Mouse (Mus musculus) adrenal gland, adult 8-10 months (tissue): ENCODE measurements around the gene Lamtor1. TPM values are rescaled to one million over a fixed set of nuclear protein-coding genes. Genes with fewer than 3 reads are reported as not detected.
A peak's percentile ranks its signal among the peaks of the same experiment; 100 is the strongest.

Experiments used
- DNase-seq: peaks from one replicate; pipeline ENCODE4 v3.0.0; 2022
- total RNA-seq, 4 experiments: library from RNA; stranded (reverse); gene quantifications; 2 replicates each; pipeline ENCODE4 v1.2.4; 2022

Gene Lamtor1
- total RNA-seq = 100 to 1,000 TPM in 3 of 4 experiments, 10 to 100 TPM in 1; 92.8 to 107 (median 104) TPM

GRCm38 (mm10) chr7:101905561-101906286, at the start of gene Lamtor1:
Lamtor1 (plus strand) TSS chr7:101905904.
- DNase-seq = peak; percentile 100

- no peak for DNase-seq
These were observed 48.6 kb upstream of the Lamtor1 start, which contains the start of gene Folr2 for GRCm38 (mm10) chr7:101857094-101857493. Folr2 (minus strand) TSS chr7:101857194.

GRCm38 (mm10) chr7:101858362-101858761, 47.3 kb upstream of the Lamtor1 start:
- no peak for DNase-seq

- DNase-seq = no peak
These were observed 44.7 kb upstream of the Lamtor1 start for GRCm38 (mm10) chr7:101860978-101861377.

- no peak for DNase-seq
These were observed 43.4 kb upstream of the Lamtor1 start for GRCm38 (mm10) chr7:101862291-101862690.

- DNase-seq = no peak
These were observed 42.3 kb upstream of the Lamtor1 start, which contains the start of gene Anapc15 for GRCm38 (mm10) chr7:101863415-101863814. Anapc15 (plus strand) TSS chr7:101863715.

GRCm38 (mm10) chr7:101866491-101867265, 39.0 kb upstream of the Lamtor1 start:
- DNase-seq = no peak

- DNase-seq = no peak
These were observed 38.2 kb upstream of the Lamtor1 start for GRCm38 (mm10) chr7:101867482-101867881.

- DNase-seq = no peak
These were observed 37.2 kb upstream of the Lamtor1 start for GRCm38 (mm10) chr7:101868241-101869162.

- DNase-seq = no peak
These were observed 36.6 kb upstream of the Lamtor1 start for GRCm38 (mm10) chr7:101869163-101869500.

GRCm38 (mm10) chr7:101870629-101871028, 35.1 kb upstream of the Lamtor1 start, which contains the start of gene Folr1:
Folr1 (minus strand) TSS chr7:101870788.
- no peak for DNase-seq

GRCm38 (mm10) chr7:101871296-101871695, 34.4 kb upstream of the Lamtor1 start:
- no peak for DNase-seq

GRCm38 (mm10) chr7:101875978-101876377, 29.7 kb upstream of the Lamtor1 start:
- DNase-seq = peak; percentile 28

GRCm38 (mm10) chr7:101880855-101881254, 24.8 kb upstream of the Lamtor1 start:
- no peak for DNase-seq

- DNase-seq = no peak
These were observed 23.1 kb upstream of the Lamtor1 start for GRCm38 (mm10) chr7:101882413-101883154.

- no peak for DNase-seq
These were observed 21.5 kb upstream of the Lamtor1 start for GRCm38 (mm10) chr7:101884160-101884559.

- no peak for DNase-seq
These were observed 19.4 kb upstream of the Lamtor1 start for GRCm38 (mm10) chr7:101886274-101886673.

GRCm38 (mm10) chr7:101888460-101888859, 17.2 kb upstream of the Lamtor1 start:
- DNase-seq = no peak

GRCm38 (mm10) chr7:101895695-101896094, 10.0 kb upstream of the Lamtor1 start:
- no peak for DNase-seq

- DNase-seq = peak; percentile 98
These were observed 9.3 kb upstream of the Lamtor1 start for GRCm38 (mm10) chr7:101896104-101897066.
